Mouse (Mus musculus): ENCODE measurements around the gene Pip4k2a. TPM values are rescaled to one million over a fixed set of nuclear protein-coding genes. Genes with fewer than 3 reads are reported as not detected.

Gene Pip4k2a
- polyA plus RNA-seq, 1 experiment from 2014 or later: 9.0 TPM

- H3K4me3 ChIP-seq: peak overlapping the region; percentile 27; the same call in 1 of the 2 replicates
- peak; percentile 41 for DNase-seq (ENCODE audit: low spot score)
- no peaks in the 10 kb centered on the region for H3K27me3 ChIP-seq (ENCODE audit: insufficient read depth, poor library complexity, severe bottlenecking)
- H3K27ac ChIP-seq: peak overlapping the region; percentile 67
- peaks cover 23% of the 10 kb centered on the region for H3K4me1 ChIP-seq (replicated peaks)
- WGBS: 52% methylated on average over 18 of the region's 18 CpGs
- H3K36me3 ChIP-seq: no peaks in the 10 kb centered on the region
- H3K9me3 ChIP-seq: no peaks in the 10 kb centered on the region
Measured at GRCm38 (mm10) chr2:18821451-18822379, 176.2 kb downstream of the Pip4k2a start.

DNA sequence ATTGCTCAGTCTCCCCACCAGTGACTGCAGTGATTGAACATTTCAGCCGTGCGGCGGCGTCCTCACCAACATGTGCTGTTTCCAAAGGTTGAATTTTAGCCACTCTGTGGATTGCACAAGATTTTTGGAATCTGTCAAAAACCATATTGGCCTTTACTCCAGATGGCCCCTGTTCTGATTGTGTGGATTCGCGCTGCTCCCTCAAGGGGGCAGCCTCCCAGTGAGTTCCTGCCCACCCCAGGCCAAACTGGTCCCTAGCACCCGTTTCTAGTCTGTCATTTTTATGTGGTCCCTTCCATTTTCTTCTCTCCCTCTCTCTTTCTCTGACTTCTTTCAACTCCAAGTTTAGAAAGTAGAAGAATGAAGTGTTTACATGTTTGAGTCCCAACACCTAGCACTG, 178.4 kb downstream of the Pip4k2a start:
- Histone ChIP-seq H3K4me3 (no peak overlapping the region), H3K27me3 (ENCODE audit: insufficient read depth, poor library complexity, severe bottlenecking) (no peaks in the 10 kb centered on the region), H3K4me1 (replicated peaks) (peaks cover 23% of the 10 kb centered on the region), H3K36me3 (no peaks in the 10 kb centered on the region), H3K9me3 (no peaks in the 10 kb centered on the region), H3K27ac (no peak overlapping the region)
- no peak for DNase-seq (ENCODE audit: low spot score)
- WGBS: 76% methylated on average over 7 of the region's 7 CpGs

DNA sequence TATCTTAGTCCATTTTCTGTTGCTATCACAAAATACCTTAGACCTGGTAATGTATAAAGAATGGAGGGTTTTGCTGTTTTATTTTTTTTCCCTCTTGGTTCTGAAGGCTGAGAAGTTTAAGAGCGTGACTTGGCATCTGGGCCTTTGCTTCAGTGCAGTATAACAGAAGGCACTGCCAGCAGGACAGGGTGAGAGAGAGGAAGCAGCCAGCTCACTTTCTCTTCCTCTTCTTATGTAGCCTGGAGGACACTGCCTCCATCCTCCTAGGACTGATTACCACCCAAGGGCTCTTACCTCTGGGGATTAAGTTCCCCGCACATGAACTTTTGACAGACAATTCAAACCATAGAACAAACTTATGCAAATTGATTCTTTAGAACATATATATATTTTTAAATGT, 181.9 kb downstream of the Pip4k2a start:
- no peaks in the 10 kb centered on the region for H3K9me3 ChIP-seq
- 92% methylated on average over 2 of the region's 2 CpGs for WGBS

GRCm38 (mm10) chr2:18815336-18815965, 182.5 kb downstream of the Pip4k2a start:
- H3K27me3 ChIP-seq (ENCODE audit: insufficient read depth, poor library complexity, severe bottlenecking): no peaks in the 10 kb centered on the region
- WGBS: 89% methylated on average over 6 of the region's 6 CpGs
- H3K36me3 ChIP-seq: no peaks in the 10 kb centered on the region
- H3K4me3 ChIP-seq: no peak overlapping the region
- no peaks in the 10 kb centered on the region for H3K9me3 ChIP-seq
- 0 out of 2 replicates have a peak, but pooled peaks cover 2% of the 10 kb centered on the region for H3K4me1 ChIP-seq (replicated peaks)
- no peak overlapping the region for H3K27ac ChIP-seq
- no peak for DNase-seq (ENCODE audit: low spot score)

More for the DNA sequence above, 181.9 kb downstream of the Pip4k2a start:
- no peak overlapping the region for H3K27ac ChIP-seq
- peaks cover 2% of the 10 kb centered on the region; the same call in 1 of the 2 replicates for H3K4me1 ChIP-seq (replicated peaks)
- H3K36me3 ChIP-seq: no peaks in the 10 kb centered on the region
- no peak overlapping the region for H3K4me3 ChIP-seq
- no peak for DNase-seq (ENCODE audit: low spot score)
- H3K27me3 ChIP-seq (ENCODE audit: insufficient read depth, poor library complexity, severe bottlenecking): no peaks in the 10 kb centered on the region

DNA sequence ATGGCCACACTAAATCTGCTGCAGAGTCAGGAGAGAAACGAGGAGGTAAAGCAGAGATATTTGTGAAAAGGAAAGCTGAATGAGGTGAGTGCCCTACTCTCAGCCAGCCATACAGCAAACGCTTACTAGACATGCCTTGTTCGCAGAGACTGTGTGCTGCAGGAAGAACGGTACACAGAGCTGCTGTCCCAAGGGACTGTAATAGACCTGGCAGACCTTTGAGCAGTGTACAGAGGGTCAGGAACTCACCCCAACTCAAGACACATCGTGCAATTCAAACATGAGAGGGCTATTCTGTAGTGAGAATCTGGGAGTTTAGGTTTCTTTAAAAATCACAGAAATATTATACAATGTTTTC, 183.5 kb downstream of the Pip4k2a start:
- no peaks in the 10 kb centered on the region for H3K9me3 ChIP-seq
- no peak overlapping the region for H3K4me3 ChIP-seq
- no peaks in the 10 kb centered on the region for H3K27me3 ChIP-seq (ENCODE audit: insufficient read depth, poor library complexity, severe bottlenecking)
- H3K4me1 ChIP-seq (replicated peaks): 0 out of 2 replicates have a peak, but pooled peaks cover 2% of the 10 kb centered on the region
- DNase-seq (ENCODE audit: low spot score): no peak
- no peaks in the 10 kb centered on the region for H3K36me3 ChIP-seq
- WGBS: 48% methylated on average over 5 of the region's 5 CpGs
- H3K27ac ChIP-seq: no peak overlapping the region

- Histone ChIP-seq H3K9me3 (no peaks in the 10 kb centered on the region), H3K27me3 (ENCODE audit: insufficient read depth, poor library complexity, severe bottlenecking) (no peaks in the 10 kb centered on the region), H3K4me3 (no peak overlapping the region), H3K36me3 (no peaks in the 10 kb centered on the region), H3K4me1 (replicated peaks) (0 out of 2 replicates have a peak, but pooled peaks cover 2% of the 10 kb centered on the region), H3K27ac (no peak overlapping the region)
- 79% methylated on average over 11 of the region's 11 CpGs for WGBS
- DNase-seq (ENCODE audit: low spot score): no peak
Measured at GRCm38 (mm10) chr2:18813683-18814446, 184.1 kb downstream of the Pip4k2a start.

DNA sequence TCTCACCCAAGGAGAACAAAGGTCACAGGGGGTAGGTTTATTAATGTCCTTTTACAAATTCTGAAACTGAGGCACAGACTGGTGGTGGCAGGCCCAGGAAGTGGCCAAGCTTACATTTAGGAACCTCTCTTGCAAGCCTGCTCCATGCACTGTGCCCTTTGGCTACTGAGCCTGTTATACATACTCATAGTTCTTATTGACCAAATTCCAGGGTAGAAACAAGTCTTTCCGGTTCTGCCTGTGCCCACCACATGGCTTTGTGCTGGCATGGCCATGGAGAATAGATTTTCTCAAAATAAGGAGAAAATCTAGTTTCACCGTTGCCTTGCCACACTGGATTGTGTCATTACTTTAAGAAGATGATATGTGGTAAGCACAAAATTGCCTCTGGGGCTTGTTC, 190.0 kb downstream of the Pip4k2a start:
- 79% methylated on average over 2 of the region's 2 CpGs for WGBS
- no peak for DNase-seq (ENCODE audit: low spot score)
- H3K4me1 ChIP-seq (replicated peaks): 0 out of 2 replicates have a peak, but pooled peaks cover 3% of the 10 kb centered on the region

DNA sequence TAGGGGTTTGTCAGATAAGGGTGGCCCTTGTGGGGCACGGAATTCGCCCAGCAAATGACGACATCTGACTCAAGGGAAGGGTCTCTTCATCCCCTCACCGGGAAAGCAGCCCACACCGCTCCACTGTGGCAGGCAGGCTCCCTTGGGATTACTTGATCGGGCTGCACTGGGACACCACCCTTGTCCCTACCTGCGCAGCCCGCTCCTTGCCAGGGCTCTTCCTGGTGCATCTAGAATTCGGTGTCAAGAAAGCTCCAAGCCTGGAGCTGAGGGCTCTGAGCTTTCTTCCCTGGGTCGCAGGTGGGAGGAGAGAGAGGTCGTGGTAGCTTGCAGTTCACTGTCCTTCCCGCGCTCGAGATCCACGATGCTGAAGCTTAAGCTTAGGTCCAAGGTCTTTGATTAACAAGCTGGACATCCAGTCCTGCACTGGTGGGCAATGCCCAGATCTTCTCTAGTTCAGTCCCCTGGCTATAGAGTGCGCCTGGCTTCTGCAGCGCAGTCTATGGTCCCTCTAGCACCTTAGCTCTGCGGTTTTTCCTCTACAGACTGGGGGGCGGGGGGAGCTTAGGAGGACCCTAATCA, 196.6 kb downstream of the Pip4k2a start:
- Histone ChIP-seq H3K4me1 (replicated peaks) (peaks cover 43% of the 10 kb centered on the region), H3K27ac (peak overlapping the region; percentile 40; the same call in 1 of the 2 replicates), H3K4me3 (peak overlapping the region; percentile 58), H3K9me3 (no peaks in the 10 kb centered on the region), H3K36me3 (no peaks in the 10 kb centered on the region), H3K27me3 (ENCODE audit: insufficient read depth, poor library complexity, severe bottlenecking) (peaks cover 79% of the 10 kb centered on the region)
- DNase-seq (ENCODE audit: low spot score): peak; percentile 49
- 3% methylated on average over 19 of the region's 19 CpGs for WGBS

More for the DNA sequence above, 190.0 kb downstream of the Pip4k2a start:
- H3K27ac ChIP-seq: no peak overlapping the region
- no peaks in the 10 kb centered on the region for H3K36me3 ChIP-seq
- no peak overlapping the region for H3K4me3 ChIP-seq
- H3K27me3 ChIP-seq (ENCODE audit: insufficient read depth, poor library complexity, severe bottlenecking): peaks cover 13% of the 10 kb centered on the region
- no peaks in the 10 kb centered on the region for H3K9me3 ChIP-seq

GRCm38 (mm10) chr2:18800646-18801251, 197.2 kb downstream of the Pip4k2a start:
- Histone ChIP-seq H3K9me3 (no peaks in the 10 kb centered on the region), H3K27me3 (ENCODE audit: insufficient read depth, poor library complexity, severe bottlenecking) (peaks cover 83% of the 10 kb centered on the region), H3K4me3 (peak overlapping the region; percentile 58), H3K4me1 (replicated peaks) (peaks cover 43% of the 10 kb centered on the region), H3K36me3 (no peaks in the 10 kb centered on the region), H3K27ac (peak overlapping the region; percentile 80)
- peak; percentile 53 for DNase-seq (ENCODE audit: low spot score)
- 1% methylated on average over 24 of the region's 24 CpGs for WGBS

GRCm38 (mm10) chr2:18799966-18800645, 197.8 kb downstream of the Pip4k2a start:
- peaks cover 43% of the 10 kb centered on the region for H3K4me1 ChIP-seq (replicated peaks)
- H3K27me3 ChIP-seq (ENCODE audit: insufficient read depth, poor library complexity, severe bottlenecking): peaks cover 90% of the 10 kb centered on the region
- H3K36me3 ChIP-seq: no peaks in the 10 kb centered on the region
- H3K4me3 ChIP-seq: peak overlapping the region; percentile 58
- WGBS: under 1% methylated on average over 46 of the region's 46 CpGs
- H3K27ac ChIP-seq: peak overlapping the region; percentile 80
- H3K9me3 ChIP-seq: no peaks in the 10 kb centered on the region
- DNase-seq (ENCODE audit: low spot score): peak; percentile 82

DNA sequence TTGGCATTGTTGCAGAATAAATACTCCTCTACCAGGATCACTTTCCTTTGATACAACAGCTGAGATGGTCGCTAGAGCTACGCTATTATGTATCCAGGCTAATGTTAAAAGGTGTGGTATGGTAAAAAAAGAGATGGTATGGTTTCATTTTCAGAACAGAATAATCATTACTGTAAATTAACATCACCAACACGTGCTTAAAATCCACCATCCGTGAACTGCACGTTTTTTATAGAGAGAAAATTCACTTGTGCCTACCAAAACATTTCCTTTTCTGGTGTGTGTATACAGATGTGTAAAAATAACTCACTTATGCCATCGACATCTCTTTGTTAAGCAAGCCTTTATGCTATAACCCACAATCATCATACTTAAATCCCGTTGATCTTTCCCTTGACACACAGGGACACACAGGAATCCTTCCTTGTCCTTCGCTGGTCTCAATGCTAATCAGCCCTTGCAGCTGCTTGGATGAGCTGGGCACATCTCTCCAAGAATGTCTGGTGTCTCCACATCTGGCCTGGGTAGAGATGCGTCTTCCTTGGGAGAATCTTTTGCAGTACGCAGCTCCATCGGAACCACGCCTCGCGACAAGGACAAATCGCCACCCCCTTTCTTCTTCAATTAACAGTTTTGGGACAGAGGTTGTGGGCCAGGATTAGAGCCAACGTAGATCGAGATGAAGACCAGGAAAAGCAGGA, 198.5 kb downstream of the Pip4k2a start:
- peaks cover 90% of the 10 kb centered on the region for H3K27me3 ChIP-seq (ENCODE audit: insufficient read depth, poor library complexity, severe bottlenecking)
- DNase-seq (ENCODE audit: low spot score): no peak
- peaks cover 43% of the 10 kb centered on the region for H3K4me1 ChIP-seq (replicated peaks)
- WGBS: 12% methylated on average over 17 of the region's 17 CpGs
- H3K27ac ChIP-seq: peak overlapping the region; percentile 80
- H3K9me3 ChIP-seq: no peaks in the 10 kb centered on the region
- H3K36me3 ChIP-seq: no peaks in the 10 kb centered on the region
- H3K4me3 ChIP-seq: peak overlapping the region; percentile 58

Measured in hindbrain, embryonic 10.5 days (tissue).